Mouse (Mus musculus): ENCODE measurements at regions not wholly inside any gene's neighbourhood (a gene's known extent, or its start where the extent isn't known, plus 50 kb on each side); places are given as distances from the start of the nearest gene placed in this dataset.

- Histone ChIP-seq H3K4me3 (replicated peaks; ENCODE audit: extremely low read depth, low read depth, low read length) (no peak overlapping the region), H3K4me1 (ENCODE audit: control insufficient read depth, insufficient read depth, low read length) (no peaks in the 10 kb centered on the region)
- TF ChIP-seq CTCF (IDR thresholded peaks at IDR 0.05; ENCODE audit: insufficient read depth, low read length) = no peak
- TF ChIP-seq POLR2A (IDR thresholded peaks at IDR 0.05; ENCODE audit: borderline replicate concordance, extremely low read depth, low read depth, low read length) = no peak
- 83% methylated on average over 5 of the region's 5 CpGs for WGBS
- DNase-seq = no peak
Observed at GRCm38 (mm10) chr15:92876438-92876837, 398.5 kb downstream of the Gxylt1 start.

GRCm38 (mm10) chr15:92864106-92864505 lies 410.9 kb downstream of the Gxylt1 start:
- DNase-seq = no peak
- TF ChIP-seq POLR2A (IDR thresholded peaks at IDR 0.05; ENCODE audit: borderline replicate concordance, extremely low read depth, low read depth, low read length) (no peak), CTCF (IDR thresholded peaks at IDR 0.05; ENCODE audit: insufficient read depth, low read length) (no peak)
- Histone ChIP-seq H3K4me3 (replicated peaks; ENCODE audit: extremely low read depth, low read depth, low read length) (no peak overlapping the region), H3K4me1 (ENCODE audit: control insufficient read depth, insufficient read depth, low read length) (no peaks in the 10 kb centered on the region)
- 80% methylated on average over 5 of the region's 5 CpGs for WGBS

- WGBS = 32% methylated on average over 5 of the region's 5 CpGs
- Histone ChIP-seq H3K4me1 (ENCODE audit: control insufficient read depth, insufficient read depth, low read length) (no peaks in the 10 kb centered on the region), H3K4me3 (replicated peaks; ENCODE audit: extremely low read depth, low read depth, low read length) (no peak overlapping the region)
- TF ChIP-seq CTCF (IDR thresholded peaks at IDR 0.05; ENCODE audit: insufficient read depth, low read length) (no peak), POLR2A (IDR thresholded peaks at IDR 0.05; ENCODE audit: borderline replicate concordance, extremely low read depth, low read depth, low read length) (no peak)
- DNase-seq = no peak
Observed at GRCm38 (mm10) chr15:92850854-92851253, 424.1 kb downstream of the Gxylt1 start.

GRCm38 (mm10) chr15:92840035-92840434 lies 434.9 kb downstream of the Gxylt1 start:
- no peak overlapping the region for H3K4me3 ChIP-seq (replicated peaks; ENCODE audit: extremely low read depth, low read depth, low read length)
- H3K4me1 ChIP-seq (ENCODE audit: control insufficient read depth, insufficient read depth, low read length) = no peaks in the 10 kb centered on the region
- TF ChIP-seq POLR2A (IDR thresholded peaks at IDR 0.05; ENCODE audit: borderline replicate concordance, extremely low read depth, low read depth, low read length) (no peak), CTCF (IDR thresholded peaks at IDR 0.05; ENCODE audit: insufficient read depth, low read length) (no peak)
- DNase-seq = no peak
- WGBS = 82% methylated on average over 5 of the region's 5 CpGs

- no peak for TF ChIP-seq POLR2A (IDR thresholded peaks at IDR 0.05; ENCODE audit: borderline replicate concordance, extremely low read depth, low read depth, low read length)
- TF ChIP-seq CTCF (IDR thresholded peaks at IDR 0.05; ENCODE audit: insufficient read depth, low read length) = no peak
- H3K4me3 ChIP-seq (replicated peaks; ENCODE audit: extremely low read depth, low read depth, low read length) = no peak overlapping the region
- no peak for DNase-seq
- no peaks in the 10 kb centered on the region for H3K4me1 ChIP-seq (ENCODE audit: control insufficient read depth, insufficient read depth, low read length)
- 65% methylated on average over 4 of the region's 4 CpGs for WGBS
Observed at GRCm38 (mm10) chr15:92839611-92840010, 435.4 kb downstream of the Gxylt1 start.

- H3K4me1 ChIP-seq (ENCODE audit: control insufficient read depth, insufficient read depth, low read length) = no peaks in the 10 kb centered on the region
- no peak for DNase-seq
- WGBS = 80% methylated on average over 4 of the region's 4 CpGs
- TF ChIP-seq POLR2A (IDR thresholded peaks at IDR 0.05; ENCODE audit: borderline replicate concordance, extremely low read depth, low read depth, low read length) = no peak
- no peak for TF ChIP-seq CTCF (IDR thresholded peaks at IDR 0.05; ENCODE audit: insufficient read depth, low read length)
- H3K4me3 ChIP-seq (replicated peaks; ENCODE audit: extremely low read depth, low read depth, low read length) = no peak overlapping the region
Observed at GRCm38 (mm10) chr15:92826136-92826535, 429.5 kb downstream of the Pdzrn4 start.
